Mouse (Mus musculus): ENCODE data around the gene Sis. TPM values are rescaled to one million over a fixed set of nuclear protein-coding genes. Genes with fewer than 3 reads are reported as not detected.

Gene Sis
- polyA plus RNA-seq, 1 experiment from 2014 or later, result 0.04 TPM

GRCm38 (mm10) chr3:72858738-72859137 is 108.9 kb downstream of the Sis start:
- no peak for ATAC-seq (ENCODE audit: insufficient read depth, low FRiP score)
- Histone ChIP-seq H3K27me3 (ENCODE audit: control insufficient read depth, insufficient read depth, low read length) (no peaks in the 10 kb centered on the region), H3K9ac (ENCODE audit: low read length) (no peak overlapping the region)

DNA sequence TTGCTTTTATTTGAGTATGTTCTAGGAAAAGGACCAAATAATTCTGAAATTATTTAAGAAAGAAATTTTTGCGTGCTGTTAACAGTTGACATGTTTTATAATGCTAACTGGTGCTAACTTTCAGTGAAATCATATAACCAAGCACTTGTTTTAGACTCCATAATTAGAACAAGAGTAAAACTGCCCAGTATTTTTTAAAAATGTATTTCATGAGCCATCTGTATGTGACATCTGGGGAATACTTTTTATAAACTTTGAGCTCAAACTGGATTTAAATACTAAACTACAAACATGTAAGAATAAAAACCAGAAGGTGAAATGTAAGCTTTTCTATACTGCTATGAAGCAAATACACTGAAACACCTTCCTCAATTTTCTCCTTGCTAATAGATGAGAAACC is 112.3 kb downstream of the Sis start:
- WGBS, result 79% methylated on average over 1 of the region's 1 CpGs
- Histone ChIP-seq H3K9ac (ENCODE audit: low read length) (no peak overlapping the region), H3K4me1 (ENCODE audit: control insufficient read depth, insufficient read depth, low read length) (no peaks in the 10 kb centered on the region), H3K36me3 (ENCODE audit: control insufficient read depth, insufficient read depth, low read length) (no peaks in the 10 kb centered on the region), H3K27me3 (ENCODE audit: control insufficient read depth, insufficient read depth, low read length) (no peaks in the 10 kb centered on the region), H3K27ac (ENCODE audit: low read length) (no peak overlapping the region), H3K9me3 (replicated peaks; ENCODE audit: control insufficient read depth, low read length) (no peaks in the 10 kb centered on the region), H3K4me2 (ENCODE audit: low read depth, low read length) (no peak overlapping the region), H3K4me3 (replicated peaks; ENCODE audit: low read length) (no peak overlapping the region)
- no peak for ATAC-seq (ENCODE audit: insufficient read depth, low FRiP score)

More at GRCm38 (mm10) chr3:72858738-72859137, 108.9 kb downstream of the Sis start:
- Histone ChIP-seq H3K4me1 (ENCODE audit: control insufficient read depth, insufficient read depth, low read length) (no peaks in the 10 kb centered on the region), H3K36me3 (ENCODE audit: control insufficient read depth, insufficient read depth, low read length) (no peaks in the 10 kb centered on the region), H3K4me3 (replicated peaks; ENCODE audit: low read length) (no peak overlapping the region), H3K27ac (ENCODE audit: low read length) (no peak overlapping the region), H3K4me2 (ENCODE audit: low read depth, low read length) (no peak overlapping the region), H3K9me3 (replicated peaks; ENCODE audit: control insufficient read depth, low read length) (no peaks in the 10 kb centered on the region)
- 86% methylated on average over 3 of the region's 3 CpGs for WGBS

DNA sequence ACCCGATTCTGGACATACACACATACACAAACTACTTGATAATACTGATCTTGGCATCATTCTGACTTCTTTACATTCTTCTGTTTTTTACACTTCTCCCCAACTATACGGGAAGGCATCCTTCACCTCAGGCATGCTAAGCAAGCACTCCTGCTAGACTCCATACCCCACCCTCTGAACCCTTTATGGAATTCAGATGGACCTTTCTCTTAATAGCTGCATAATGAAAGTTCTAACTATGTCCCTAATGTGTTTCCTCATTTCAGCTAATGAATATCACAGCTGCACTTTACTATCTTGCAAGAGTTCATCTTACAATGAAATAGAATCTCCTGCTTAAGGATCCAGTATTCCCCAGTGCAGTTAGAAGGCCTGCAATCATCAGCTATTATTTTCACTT is 127.0 kb downstream of the Sis start:
- H3K4me3 ChIP-seq (replicated peaks; ENCODE audit: low read length), result no peak overlapping the region
- H3K4me1 ChIP-seq (ENCODE audit: control insufficient read depth, insufficient read depth, low read length), result no peaks in the 10 kb centered on the region
- no peak overlapping the region for H3K9ac ChIP-seq (ENCODE audit: low read length)
- no peak for ATAC-seq (ENCODE audit: insufficient read depth, low FRiP score)
- no peak overlapping the region for H3K27ac ChIP-seq (ENCODE audit: low read length)
- 82% methylated on average over 2 of the region's 2 CpGs for WGBS
- no peaks in the 10 kb centered on the region for H3K9me3 ChIP-seq (replicated peaks; ENCODE audit: control insufficient read depth, low read length)
- no peaks in the 10 kb centered on the region for H3K36me3 ChIP-seq (ENCODE audit: control insufficient read depth, insufficient read depth, low read length)
- H3K4me2 ChIP-seq (ENCODE audit: low read depth, low read length), result no peak overlapping the region
- H3K27me3 ChIP-seq (ENCODE audit: control insufficient read depth, insufficient read depth, low read length), result no peaks in the 10 kb centered on the region

Other genes starting within 250 kb of the Sis start
- 2.5 and 3.3 TPM in 2 replicates for gene Slitrk3, start 89.9 kb upstream of the Sis start, polyA plus RNA-seq (2015; fragmentation: Nextera tagmentation; extraction: Ambion mirVana)